Mouse (Mus musculus) heart, adult 2 months (tissue): ENCODE measurements around the gene Krtap4-6.

Source experiments
- CTCF ChIP-seq: fragments of 200-600 bp; IDR thresholded peaks from 2 replicates; pipeline ENCODE4 v1.8.1; 2022; ENCODE audit warnings: antibody characterized with exemption, mild to moderate bottlenecking, moderate library complexity
- EP300 ChIP-seq: fragments of 200-500 bp; IDR thresholded peaks from 2 replicates; pipeline ENCODE4 v1.6.1; 2011; ENCODE audit warnings: low read depth, low read length, control low read depth; ENCODE audit not compliant: insufficient read depth
- POLR2A ChIP-seq: fragments of 200-500 bp; IDR thresholded peaks from 2 replicates; pipeline ENCODE4 v1.6.1; 2011; ENCODE audit warnings: mild to moderate bottlenecking, low read depth, low read length, control low read depth; ENCODE audit not compliant: insufficient read depth

- TF ChIP-seq POLR2A (no peak), CTCF (no peak), EP300 (no peak)
Measured at GRCm38 (mm10) chr11:99628138-99628537, 37.6 kb downstream of the Krtap4-6 start, which contains the start of gene Krtap4-1.
